Mouse (Mus musculus) spleen, adult 2 months (tissue): ENCODE results near the gene Cwc22.

Experiments
- CTCF ChIP-seq: fragments of 200-500 bp; IDR thresholded peaks from 2 replicates; pipeline ENCODE4 v1.5.1; 2011; ENCODE audit warnings: mild to moderate bottlenecking, inconsistent platforms; ENCODE audit not compliant: insufficient read depth, insufficient read length, insufficient replicate concordance; ENCODE audit errors: extremely low read depth
- POLR2A ChIP-seq: fragments of 200-500 bp; IDR thresholded peaks from 2 replicates; pipeline ENCODE4 v1.6.1; 2011; ENCODE audit warnings: low read depth, low read length, inconsistent platforms

DNA sequence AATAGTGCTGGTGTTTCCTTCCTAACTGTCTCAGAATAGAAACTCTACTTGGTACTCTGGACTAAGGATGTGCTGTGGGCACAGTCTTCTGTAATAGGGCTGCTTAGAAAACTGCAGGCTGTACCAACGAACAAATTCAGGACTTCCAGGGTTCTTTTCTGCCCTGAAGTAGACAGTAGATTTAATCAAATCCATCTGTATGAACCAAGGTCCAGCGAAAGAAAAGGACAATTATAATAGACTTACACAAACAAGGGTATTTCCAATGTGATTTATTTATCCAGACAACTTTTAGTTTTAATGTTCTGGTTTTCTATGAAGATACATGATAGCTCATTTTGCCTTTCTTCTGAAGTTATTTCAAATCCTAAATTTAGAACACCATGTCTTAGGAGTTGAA is 28.2 kb upstream of the Cwc22 start:
- no peak for TF ChIP-seq POLR2A
- no peak for TF ChIP-seq CTCF
